Mouse (Mus musculus): ENCODE results near the gene Lrrc56.

- no peak for TF ChIP-seq POLR2A (IDR thresholded peaks at IDR 0.05; ENCODE audit: low read depth, low read length)
- no peak for TF ChIP-seq CTCF (IDR thresholded peaks at IDR 0.05; ENCODE audit: extremely low read depth, insufficient read depth, insufficient read length, insufficient replicate concordance)
Observed at GRCm38 (mm10) chr7:141155362-141155761, 38.6 kb upstream of the Lrrc56 start.

Data from spleen, adult 2 months (tissue).